Mouse (Mus musculus): ENCODE results near the gene Dhx37. TPM values are rescaled to one million over a fixed set of nuclear protein-coding genes. Genes with fewer than 3 reads are reported as not detected.
"Not testable (repeated sequence)": the region's sequence is repeated elsewhere in the genome, so short reads cannot be mapped to it uniquely, and the experiment has no call there.

Gene Dhx37
- polyA plus RNA-seq, 1 experiment from 2014 or later: 10.2 TPM

GRCm38 (mm10) chr5:125418636-125419035 is 15.3 kb downstream of the Dhx37 start:
- no peak overlapping the region for H3K4me2 ChIP-seq (replicated peaks)
- H3K9ac ChIP-seq: no peak overlapping the region
- H3K36me3 ChIP-seq (replicated peaks; ENCODE audit: control insufficient read depth, insufficient read depth): peaks cover 99% of the 10 kb centered on the region
- DNase-seq (ENCODE audit: low spot score) (no peak), ATAC-seq (ENCODE audit: low FRiP score) (no peak)
- 92% methylated on average over 12 of the region's 12 CpGs for WGBS
- H3K27ac ChIP-seq: no peak overlapping the region
- no peaks in the 10 kb centered on the region for H3K4me1 ChIP-seq (replicated peaks; ENCODE audit: control insufficient read depth, insufficient read depth, low read length)
- no peak overlapping the region for H3K4me3 ChIP-seq (replicated peaks; ENCODE audit: low read length)
- H3K27me3 ChIP-seq (ENCODE audit: control insufficient read depth, insufficient read depth, low read length): no peaks in the 10 kb centered on the region
- no peaks in the 10 kb centered on the region for H3K9me3 ChIP-seq (ENCODE audit: control insufficient read depth, low read length)

GRCm38 (mm10) chr5:125416183-125416582 is 17.7 kb downstream of the Dhx37 start:
- Histone ChIP-seq H3K9ac (no peak overlapping the region), H3K36me3 (replicated peaks; ENCODE audit: control insufficient read depth, insufficient read depth) (peaks cover 82% of the 10 kb centered on the region), H3K4me1 (replicated peaks; ENCODE audit: control insufficient read depth, insufficient read depth, low read length) (no peaks in the 10 kb centered on the region), H3K27me3 (ENCODE audit: control insufficient read depth, insufficient read depth, low read length) (no peaks in the 10 kb centered on the region), H3K4me2 (replicated peaks) (no peak overlapping the region), H3K27ac (no peak overlapping the region), H3K4me3 (replicated peaks; ENCODE audit: low read length) (no peak overlapping the region), H3K9me3 (ENCODE audit: control insufficient read depth, low read length) (no peaks in the 10 kb centered on the region)
- no peak for ATAC-seq (ENCODE audit: low FRiP score)
- whole genome bisulfite sequencing: 97% methylated on average over 8 of the region's 8 CpGs
- no peak for DNase-seq (ENCODE audit: low spot score)

DNA sequence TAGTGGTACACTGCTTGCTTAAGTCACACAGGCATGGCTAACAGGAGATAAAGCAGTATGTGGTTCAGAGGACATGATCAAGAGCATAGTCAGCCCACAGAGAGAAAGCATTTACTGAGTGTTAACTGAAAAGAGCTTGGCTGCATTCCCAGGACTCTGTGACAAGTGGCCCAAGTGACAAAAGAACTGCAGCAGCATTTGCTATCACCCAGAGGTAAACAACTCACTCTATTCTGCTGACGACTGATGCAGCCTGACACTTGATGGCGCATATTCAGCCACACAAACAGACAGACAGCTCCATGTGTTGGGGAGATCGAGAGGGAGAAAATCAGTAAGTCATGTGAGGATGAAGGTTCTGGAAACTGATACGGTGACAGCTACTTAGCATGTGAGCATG is 20.2 kb downstream of the Dhx37 start:
- WGBS: 82% methylated on average over 4 of the region's 4 CpGs
- Histone ChIP-seq H3K4me1 (replicated peaks; ENCODE audit: control insufficient read depth, insufficient read depth, low read length) (no peaks in the 10 kb centered on the region), H3K27ac (no peak overlapping the region), H3K27me3 (ENCODE audit: control insufficient read depth, insufficient read depth, low read length) (no peaks in the 10 kb centered on the region), H3K4me2 (replicated peaks) (no peak overlapping the region), H3K9ac (no peak overlapping the region), H3K4me3 (replicated peaks; ENCODE audit: low read length) (no peak overlapping the region), H3K36me3 (replicated peaks; ENCODE audit: control insufficient read depth, insufficient read depth) (peaks cover 58% of the 10 kb centered on the region), H3K9me3 (ENCODE audit: control insufficient read depth, low read length) (no peaks in the 10 kb centered on the region)
- ATAC-seq (ENCODE audit: low FRiP score) (no peak), DNase-seq (ENCODE audit: low spot score) (no peak)

DNA sequence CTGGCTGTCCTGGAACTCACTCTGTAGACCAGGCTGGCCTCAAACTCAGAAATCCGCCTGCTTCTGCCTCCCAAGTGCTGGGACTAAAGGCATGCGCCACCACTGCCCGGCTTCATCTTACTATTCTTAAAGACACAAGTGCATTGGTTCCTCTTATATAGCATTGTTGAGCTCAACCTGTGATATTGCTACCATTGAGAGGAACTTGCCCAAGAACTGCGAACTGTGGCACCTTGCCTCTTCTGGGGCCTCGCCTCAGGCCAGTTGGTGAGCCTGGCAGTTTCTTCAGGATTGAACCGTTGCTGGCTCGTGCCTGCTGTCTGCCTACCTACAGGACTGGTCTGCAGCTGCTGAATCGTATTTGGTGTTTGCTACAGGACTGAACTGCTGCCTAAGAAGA is 21.4 kb downstream of the Dhx37 start:
- not testable (repeated sequence) for H3K9me3 ChIP-seq (ENCODE audit: control insufficient read depth, low read length); H3K27me3 ChIP-seq (ENCODE audit: control insufficient read depth, insufficient read depth, low read length); H3K4me3 ChIP-seq (replicated peaks; ENCODE audit: low read length); H3K9ac ChIP-seq; H3K27ac ChIP-seq; H3K4me2 ChIP-seq (replicated peaks); ATAC-seq (ENCODE audit: low FRiP score); DNase-seq (ENCODE audit: low spot score); H3K4me1 ChIP-seq (replicated peaks; ENCODE audit: control insufficient read depth, insufficient read depth, low read length)
- H3K36me3 ChIP-seq (replicated peaks; ENCODE audit: control insufficient read depth, insufficient read depth): peaks cover 45% of the 10 kb centered on the region
- 88% methylated on average over 8 of the region's 8 CpGs for WGBS

- WGBS: 63% methylated on average over 5 of the region's 5 CpGs
- H3K9me3 ChIP-seq (ENCODE audit: control insufficient read depth, low read length): no peaks in the 10 kb centered on the region
- peaks cover 5% of the 10 kb centered on the region for H3K4me1 ChIP-seq (replicated peaks; ENCODE audit: control insufficient read depth, insufficient read depth, low read length)
These were observed 21.9 kb downstream of the Dhx37 start for GRCm38 (mm10) chr5:125411972-125412530.

GRCm38 (mm10) chr5:125409348-125410090 is 24.4 kb downstream of the Dhx37 start:
- ATAC-seq (ENCODE audit: low FRiP score) (0 out of 2 replicates have a peak, but pooled peaks have one; percentile 18), DNase-seq (ENCODE audit: low spot score) (peak; percentile 84)
- Histone ChIP-seq H3K4me3 (replicated peaks; ENCODE audit: low read length) (peak overlapping the region; percentile 9; the same call in 1 of the 2 replicates), H3K9me3 (ENCODE audit: control insufficient read depth, low read length) (no peaks in the 10 kb centered on the region), H3K27me3 (ENCODE audit: control insufficient read depth, insufficient read depth, low read length) (no peaks in the 10 kb centered on the region), H3K4me1 (replicated peaks; ENCODE audit: control insufficient read depth, insufficient read depth, low read length) (peaks cover 10% of the 10 kb centered on the region), H3K4me2 (replicated peaks) (peak overlapping the region; percentile 32), H3K9ac (no peak overlapping the region), H3K27ac (no peak overlapping the region), H3K36me3 (replicated peaks; ENCODE audit: control insufficient read depth, insufficient read depth) (peaks cover 15% of the 10 kb centered on the region)
- 10% methylated on average over 20 of the region's 20 CpGs for WGBS

More at GRCm38 (mm10) chr5:125411972-125412530, 21.9 kb downstream of the Dhx37 start:
- Histone ChIP-seq H3K27ac (no peak overlapping the region), H3K4me3 (replicated peaks; ENCODE audit: low read length) (no peak overlapping the region), H3K36me3 (replicated peaks; ENCODE audit: control insufficient read depth, insufficient read depth) (peaks cover 41% of the 10 kb centered on the region), H3K4me2 (replicated peaks) (no peak overlapping the region), H3K27me3 (ENCODE audit: control insufficient read depth, insufficient read depth, low read length) (no peaks in the 10 kb centered on the region), H3K9ac (no peak overlapping the region)
- DNase-seq (ENCODE audit: low spot score) (no peak), ATAC-seq (ENCODE audit: low FRiP score) (no peak)

DNA sequence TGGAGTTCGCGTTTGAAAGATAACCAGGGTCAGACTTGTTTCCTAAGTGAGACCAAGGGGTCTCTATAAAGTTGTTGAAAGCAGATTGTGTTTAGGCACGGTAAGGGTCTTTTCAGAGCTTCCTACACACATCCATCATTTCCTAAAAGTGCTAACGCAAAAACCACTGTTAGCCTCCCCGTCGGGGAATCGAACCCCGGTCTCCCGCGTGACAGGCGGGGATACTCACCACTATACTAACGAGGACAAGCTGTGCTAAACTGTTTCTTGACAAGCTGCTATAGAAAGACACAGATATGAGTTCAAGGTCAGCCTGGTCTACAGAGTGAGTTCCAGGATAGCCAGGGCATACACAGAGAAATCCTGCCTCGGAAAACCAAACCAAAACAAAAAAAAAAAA is 25.1 kb downstream of the Dhx37 start:
- Histone ChIP-seq H3K36me3 (replicated peaks; ENCODE audit: control insufficient read depth, insufficient read depth) (peaks cover 10% of the 10 kb centered on the region), H3K9me3 (ENCODE audit: control insufficient read depth, low read length) (no peaks in the 10 kb centered on the region), H3K4me3 (replicated peaks; ENCODE audit: low read length) (peak overlapping the region; percentile 9; the same call in 1 of the 2 replicates), H3K27me3 (ENCODE audit: control insufficient read depth, insufficient read depth, low read length) (no peaks in the 10 kb centered on the region), H3K4me1 (replicated peaks; ENCODE audit: control insufficient read depth, insufficient read depth, low read length) (peaks cover 10% of the 10 kb centered on the region), H3K4me2 (replicated peaks) (peak overlapping the region; percentile 32), H3K9ac (no peak overlapping the region), H3K27ac (no peak overlapping the region)
- DNase-seq (ENCODE audit: low spot score): peak; percentile 92
- ATAC-seq (ENCODE audit: low FRiP score): peak; percentile 34
- under 1% methylated on average over 13 of the region's 13 CpGs for WGBS

DNA sequence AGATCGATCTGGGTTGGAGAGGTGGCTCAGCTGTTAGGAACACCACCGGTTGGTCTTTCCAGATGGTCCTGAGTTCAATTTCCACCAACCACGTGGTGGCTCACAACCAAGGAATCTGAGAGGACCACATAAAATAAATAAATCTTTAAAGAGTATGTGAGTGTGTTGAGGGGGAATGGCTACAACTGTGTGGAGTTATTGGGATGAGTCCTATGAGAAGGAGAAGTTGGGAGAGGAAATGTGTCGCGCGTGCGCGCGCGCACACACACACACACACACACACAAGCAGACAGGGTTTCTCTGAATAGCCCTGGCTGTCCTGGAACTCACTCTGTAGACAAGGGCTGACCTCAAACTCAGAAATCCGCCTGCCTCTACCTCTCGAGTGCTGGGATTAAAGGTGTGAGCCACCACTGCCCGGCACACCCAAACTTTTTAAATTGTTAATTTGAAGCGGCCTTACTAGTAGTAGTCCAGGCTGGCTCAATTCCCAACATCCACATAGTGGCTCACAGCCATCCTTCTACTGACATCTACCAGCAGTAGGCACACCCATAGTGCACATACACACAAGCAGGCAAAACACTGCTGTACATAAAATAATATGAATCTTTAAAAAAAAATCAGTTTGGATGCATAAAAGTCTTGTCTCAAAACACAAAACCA is 25.9 kb downstream of the Dhx37 start:
- WGBS: 76% methylated on average over 14 of the region's 14 CpGs
- Histone ChIP-seq H3K27me3 (ENCODE audit: control insufficient read depth, insufficient read depth, low read length) (no peaks in the 10 kb centered on the region), H3K36me3 (replicated peaks; ENCODE audit: control insufficient read depth, insufficient read depth) (peaks cover 2% of the 10 kb centered on the region; the same call in 1 of the 2 replicates), H3K4me3 (replicated peaks; ENCODE audit: low read length) (no peak overlapping the region), H3K4me1 (replicated peaks; ENCODE audit: control insufficient read depth, insufficient read depth, low read length) (peaks cover 10% of the 10 kb centered on the region), H3K9me3 (ENCODE audit: control insufficient read depth, low read length) (no peaks in the 10 kb centered on the region), H3K4me2 (replicated peaks) (0 out of 2 replicates have a peak overlapping the region, but pooled peaks have one; percentile 8), H3K27ac (no peak overlapping the region), H3K9ac (no peak overlapping the region)
- ATAC-seq (ENCODE audit: low FRiP score) (no peak), DNase-seq (ENCODE audit: low spot score) (no peak)

All from hindbrain, embryonic 14.5 days (tissue).